Mouse (Mus musculus): Measurements from ENCODE around the gene Slc25a47.

Slc25a47 gene

DNA sequence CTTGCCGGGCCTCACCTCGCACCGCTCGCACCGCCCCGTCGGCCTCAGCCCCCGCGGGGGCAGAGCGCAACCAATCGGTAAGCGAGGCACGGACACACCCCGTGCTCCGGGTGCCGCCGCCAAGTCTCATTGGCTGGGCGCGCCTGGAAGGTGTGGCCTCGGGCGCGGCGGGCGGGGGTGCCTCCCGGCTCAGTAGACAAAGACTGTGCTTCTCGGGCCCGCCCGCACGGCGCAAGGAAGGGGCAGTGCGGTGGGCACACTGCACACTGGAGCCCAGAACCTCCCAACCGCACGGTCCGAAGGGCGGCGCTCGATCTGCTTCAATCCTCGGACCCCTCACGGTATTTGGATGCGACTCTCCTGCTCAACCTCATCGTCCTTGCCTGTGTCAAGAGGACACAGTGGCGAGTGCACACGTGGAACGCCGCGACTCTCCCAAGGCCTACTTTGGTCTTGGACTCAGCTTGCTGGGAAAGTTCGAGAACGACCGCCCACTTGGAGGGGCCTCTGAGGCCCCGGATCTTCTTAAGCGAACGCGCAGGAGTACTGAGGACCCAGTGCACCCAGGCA is at the start of gene Slc25a47, which contains the start of gene Slc25a29:
Slc25a47 (plus strand) TSS at position 207 of the 570 bp plus-strand sequence.
Slc25a29 (minus strand) TSS at position 44 of the 570 bp plus-strand sequence.
- DNase-seq (ENCODE audit: low read depth), result no peak

- no peak for DNase-seq (ENCODE audit: low read depth)
Measured at GRCm38 (mm10) chr12:108787329-108787728, 48.5 kb upstream of the Slc25a47 start.

DNA sequence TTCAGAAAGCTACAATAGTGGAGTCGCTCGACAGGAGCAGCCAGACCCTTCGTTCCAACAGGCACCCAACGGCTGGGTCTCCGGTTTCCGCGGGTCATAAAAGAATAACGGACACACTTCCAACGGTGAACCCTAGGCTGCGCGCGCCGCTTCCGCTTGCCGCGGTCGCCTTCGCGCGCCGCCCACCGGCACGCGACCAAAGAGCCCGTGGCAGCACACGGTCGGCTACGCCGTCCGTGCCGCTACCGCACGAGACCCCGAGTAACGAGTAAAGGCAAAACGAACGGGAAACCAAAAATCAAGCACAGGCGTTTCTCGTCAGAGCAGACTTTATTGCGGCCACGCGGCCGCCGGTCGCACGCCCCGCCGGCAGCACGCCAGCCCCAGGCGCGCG is 43.7 kb upstream of the Slc25a47 start:
- DNase-seq (ENCODE audit: low read depth), result peak; percentile 86

DNA sequence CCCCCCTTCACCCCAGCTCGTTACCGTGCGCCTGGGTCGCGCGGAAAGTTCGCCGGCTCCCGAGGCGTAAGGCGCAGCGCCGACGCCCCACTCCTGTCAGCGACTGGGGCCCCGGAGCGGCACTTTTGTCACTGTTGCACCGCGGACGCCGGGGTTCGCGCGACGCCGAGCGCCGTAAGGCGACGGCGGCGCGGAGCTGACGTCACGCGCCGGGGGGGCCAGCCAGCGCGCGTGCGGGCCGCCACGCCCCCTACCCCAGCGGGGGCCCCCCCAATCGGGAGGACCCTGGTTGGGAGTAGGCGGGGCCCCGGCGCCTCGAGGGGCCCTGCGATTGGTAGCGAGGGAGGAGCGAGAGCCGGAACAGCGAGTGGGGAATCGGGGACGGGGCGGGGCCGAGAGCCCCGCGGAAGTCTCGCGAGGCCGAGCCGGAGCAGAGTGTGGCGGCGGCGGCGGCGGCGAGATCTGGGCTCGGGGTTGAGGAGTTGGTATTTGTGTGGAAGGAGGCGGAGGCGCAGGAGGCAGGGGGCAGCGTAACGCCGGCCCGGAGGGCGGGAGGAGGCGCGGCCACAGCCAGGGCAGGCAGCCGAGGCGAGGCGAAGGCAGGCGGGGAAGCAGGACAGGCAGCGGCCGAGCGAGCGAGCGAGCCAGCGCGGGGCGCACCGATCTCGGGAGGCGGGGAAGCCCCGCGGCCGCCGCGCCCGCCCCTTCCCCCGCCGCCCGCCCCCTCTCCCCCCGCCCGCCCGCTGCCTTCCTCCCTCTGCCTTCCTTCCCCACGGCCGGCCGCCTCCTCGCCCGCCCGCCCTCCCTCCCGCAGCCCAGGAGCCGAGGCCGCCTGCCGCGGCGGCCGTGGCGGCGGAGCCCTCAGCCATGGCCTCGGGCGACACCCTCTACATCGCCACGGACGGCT is 43.0 kb upstream of the Slc25a47 start, which contains the start of gene Yy1:
Yy1 (plus strand) TSS at position 428 of the 907 bp plus-strand sequence.
- DNase-seq (ENCODE audit: low read depth), result peak; percentile 97

GRCm38 (mm10) chr12:108793453-108793941 is 42.3 kb upstream of the Slc25a47 start:
- DNase-seq (ENCODE audit: low read depth), result no peak

- peak; percentile 79 for DNase-seq (ENCODE audit: low read depth)
Measured at GRCm38 (mm10) chr12:108794078-108794711, 41.7 kb upstream of the Slc25a47 start.

GRCm38 (mm10) chr12:108794979-108795537 is 40.8 kb upstream of the Slc25a47 start:
- peak; percentile 63 for DNase-seq (ENCODE audit: low read depth)

DNA sequence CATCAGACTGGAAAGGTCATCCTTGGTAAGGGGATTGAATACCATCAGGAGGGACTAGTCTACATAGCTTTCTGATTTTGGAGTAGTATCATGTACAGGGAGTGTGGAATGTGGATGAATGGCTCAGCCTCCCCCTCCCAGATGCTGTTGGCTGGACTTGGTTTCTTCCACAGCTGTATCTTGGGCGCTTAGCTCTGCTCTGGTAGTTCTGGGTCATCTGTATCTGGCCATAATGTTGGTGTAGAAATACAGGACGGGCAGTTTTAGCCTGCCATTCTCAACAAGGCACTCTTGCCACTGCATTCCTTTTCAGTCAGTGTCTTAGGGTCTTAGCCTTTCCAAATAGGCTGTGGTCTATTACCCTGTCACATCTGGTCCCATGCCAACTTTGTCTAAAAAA is 34.2 kb upstream of the Slc25a47 start:
- no peak for DNase-seq (ENCODE audit: low read depth)

- no peak for DNase-seq (ENCODE audit: low read depth)
Measured at GRCm38 (mm10) chr12:108804388-108804787, 31.5 kb upstream of the Slc25a47 start.

DNA sequence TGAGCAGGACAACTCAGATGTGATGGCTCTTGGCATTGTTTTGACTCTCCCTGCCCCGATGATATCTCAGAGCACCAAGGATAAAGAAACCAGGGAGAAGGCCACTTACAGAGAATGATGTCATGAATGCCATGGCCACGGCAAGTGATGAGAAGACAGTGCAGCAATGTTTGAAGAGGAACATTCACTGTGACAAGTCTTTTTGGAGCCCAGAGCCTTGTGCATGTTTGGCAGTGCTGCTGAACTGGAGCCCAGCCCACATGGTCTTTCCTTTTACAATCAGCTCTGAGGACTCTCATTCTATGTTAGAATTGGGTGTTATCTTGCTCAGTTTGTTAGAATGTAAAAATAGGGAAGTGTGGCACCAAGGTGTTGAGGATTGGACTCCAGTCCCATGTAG is 27.4 kb upstream of the Slc25a47 start:
- DNase-seq (ENCODE audit: low read depth), result no peak

GRCm38 (mm10) chr12:108809771-108810170 is 26.1 kb upstream of the Slc25a47 start:
- DNase-seq (ENCODE audit: low read depth), result no peak

GRCm38 (mm10) chr12:108810309-108810708 is 25.5 kb upstream of the Slc25a47 start:
- no peak for DNase-seq (ENCODE audit: low read depth)

- peak; percentile 78 for DNase-seq (ENCODE audit: low read depth)
Measured at GRCm38 (mm10) chr12:108811133-108811532, 24.7 kb upstream of the Slc25a47 start.

DNA sequence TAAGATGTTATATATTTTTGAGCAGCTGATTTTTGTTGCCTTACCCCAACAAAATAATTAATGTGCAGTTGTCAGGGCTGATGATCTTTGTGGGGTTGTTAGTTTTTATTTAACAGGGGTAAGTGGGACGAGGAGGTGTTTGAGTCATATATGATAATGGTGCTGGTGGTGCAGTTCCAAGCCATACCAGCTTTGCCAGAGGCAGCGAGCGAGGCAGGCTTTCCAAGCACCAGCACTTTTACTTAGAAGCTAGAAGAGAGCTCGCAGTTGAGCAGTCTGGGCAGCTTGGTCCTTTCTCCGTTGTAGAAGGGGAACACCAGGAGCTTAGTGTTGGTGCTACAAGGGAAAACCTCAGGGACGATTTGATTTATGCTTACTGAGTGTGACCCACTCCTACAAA is 23.4 kb upstream of the Slc25a47 start:
- DNase-seq (ENCODE audit: low read depth), result no peak

- DNase-seq (ENCODE audit: low read depth), result no peak
Measured at GRCm38 (mm10) chr12:108814470-108814869, 21.4 kb upstream of the Slc25a47 start.

GRCm38 (mm10) chr12:108816569-108816968 is 19.3 kb upstream of the Slc25a47 start:
- DNase-seq (ENCODE audit: low read depth), result no peak

DNA sequence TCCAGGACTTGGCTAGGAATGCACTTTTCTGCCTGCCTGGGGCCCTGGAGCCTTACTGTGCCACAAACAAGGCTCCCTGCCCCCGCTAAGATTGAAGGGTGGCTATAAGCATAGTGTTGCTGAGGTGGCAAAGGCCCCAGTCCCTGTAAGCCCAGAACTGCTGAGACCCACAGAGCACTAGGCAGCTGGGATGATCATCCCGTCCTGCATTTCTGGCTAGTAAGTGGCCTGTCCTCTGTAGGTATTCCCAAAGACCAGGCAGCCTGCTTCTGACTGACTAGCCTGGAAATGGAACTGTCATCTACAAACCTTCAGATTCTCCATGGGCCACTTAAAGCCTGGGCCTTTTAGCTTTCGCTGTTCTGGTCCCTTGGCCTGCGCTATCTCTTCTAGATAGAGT is 15.4 kb upstream of the Slc25a47 start:
- no peak for DNase-seq (ENCODE audit: low read depth)

DNA sequence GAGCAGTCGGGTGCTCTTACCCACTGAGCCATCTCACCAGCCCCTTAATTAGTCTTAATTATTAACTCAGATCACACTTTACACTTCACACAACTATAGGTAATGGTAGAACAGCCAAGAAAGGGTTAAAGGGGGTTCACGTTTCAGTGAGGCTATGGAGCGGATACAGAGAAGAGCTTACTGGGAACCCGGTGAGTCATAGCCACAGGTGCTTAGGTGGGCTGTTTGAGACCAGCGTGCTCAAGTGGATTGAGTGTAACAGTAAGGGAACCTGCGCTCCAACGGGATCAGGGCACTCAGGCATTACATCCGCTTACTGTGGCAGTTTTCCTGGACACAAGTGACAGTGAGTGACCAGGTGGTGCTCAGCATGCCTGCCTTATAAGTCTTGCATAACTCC is 12.8 kb upstream of the Slc25a47 start:
- no peak for DNase-seq (ENCODE audit: low read depth)

- DNase-seq (ENCODE audit: low read depth), result no peak
Measured at GRCm38 (mm10) chr12:108824225-108824874, 11.5 kb upstream of the Slc25a47 start.

- no peak for DNase-seq (ENCODE audit: low read depth)
Measured at GRCm38 (mm10) chr12:108825561-108826224, 10.2 kb upstream of the Slc25a47 start.

DNA sequence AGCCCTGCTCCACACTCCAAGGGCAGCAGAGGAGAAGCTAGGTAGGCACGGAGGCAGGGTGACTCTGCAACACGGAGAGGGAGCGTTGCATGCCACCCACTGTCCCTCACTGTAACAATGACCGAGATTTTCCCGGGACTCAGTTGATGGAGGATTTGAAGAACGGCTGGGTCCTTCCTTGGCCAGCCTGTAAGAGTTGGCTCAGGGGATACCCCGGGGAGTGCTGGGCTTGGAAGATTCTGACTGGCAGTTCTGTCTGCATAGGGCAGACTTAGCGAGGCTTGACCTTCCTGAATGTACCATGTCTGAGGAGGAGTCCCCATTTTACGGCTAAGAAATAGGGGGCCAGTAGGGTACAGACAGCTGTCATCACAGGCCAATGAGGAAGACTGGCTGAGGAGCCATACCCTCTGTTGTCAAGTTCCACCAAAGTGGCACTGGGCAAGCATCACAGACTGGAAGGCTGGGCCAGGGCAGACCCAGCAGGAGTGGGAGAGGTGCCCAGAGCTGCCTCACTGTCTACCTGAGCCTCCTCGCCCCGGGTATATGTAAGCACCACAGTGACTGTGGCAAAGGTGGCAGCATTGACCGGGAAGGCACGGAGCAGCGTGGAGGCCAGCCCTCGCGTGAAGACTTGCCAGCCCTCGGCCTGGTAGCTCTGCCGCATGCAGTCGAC is 9.4 kb upstream of the Slc25a47 start:
- DNase-seq (ENCODE audit: low read depth), result no peak

All from 416B (cell line).